11 mouse cellular contexts compared by ENCODE assay signal in the genomic region with DNA sequence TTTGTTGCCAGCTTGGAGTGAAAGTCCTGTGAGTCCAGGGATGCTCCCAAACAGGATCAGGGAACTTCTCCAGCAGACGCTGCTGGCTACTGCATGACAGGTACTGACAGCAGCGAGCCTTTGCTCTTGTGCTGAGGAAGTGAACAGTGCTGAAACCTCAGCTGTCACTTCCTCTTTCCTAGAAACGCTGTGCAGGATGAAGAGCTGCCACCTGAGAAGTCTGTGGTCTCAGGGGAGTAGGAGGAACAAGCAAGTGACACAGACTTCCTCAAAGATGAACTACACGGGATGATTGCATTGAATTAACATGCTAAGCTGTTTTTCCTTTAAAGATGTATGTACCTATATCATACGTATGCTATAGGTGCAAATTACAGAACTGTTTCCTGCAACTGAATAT. TPM values are rescaled to one million over a fixed set of nuclear protein-coding genes. Genes with fewer than 3 reads are reported as not detected.
DNase-seq lines count a peak whose midpoint lies in the region; ATAC-seq lines count a peak whose summit lies in the region.
"Had no signal": no experiment of that assay in that cellular context is flagged by ENCODE, and none has a peak within 500 bp of the region (broad histone marks: within the 10 kb centered on the region; RNA-seq: fewer than 3 reads in every experiment).

No protein-coding gene starts in this region.

- peak; percentile 64 to 73 for DNase-seq in B cell, adult 2 months
- DNase-seq in T-cell, adult 2 months (ENCODE audit: low spot score), result peak; percentile 74
- DNase-seq in lung, postnatal 4 days, result peak; percentile 30 to 31
- DNase-seq in spleen, postnatal 36 days (ENCODE audit: low spot score in 2 of 2), result peak; percentile 86
- no peak for DNase-seq in gastrocnemius, adult 18-20 months (ENCODE audit: low spot score)
- no peak for DNase-seq in gastrocnemius, postnatal 10 days
- no peak for DNase-seq in gastrocnemius, postnatal 25 days
- DNase-seq: gastrocnemius, adult 2 months; kidney, postnatal 10 days had no signal

- ATAC-seq in frontal cortex, adult (ENCODE audit: low TSS enrichment), result no peak
- ATAC-seq: hindbrain, postnatal 0 days had no signal

RNA-seq across cellular contexts. Expression of a gene that starts 10.9 kb away (rescaled TPM):
- not detected for total RNA-seq in gastrocnemius, adult 18-20 months (2021)
- under 1 TPM in 1 of 2 experiments, not detected in 1; 0.16 TPM for total RNA-seq in gastrocnemius, postnatal 10 days (2021)
- not detected for total RNA-seq in gastrocnemius, postnatal 25 days (2021)
- total RNA-seq: gastrocnemius, adult 2 months had no signal

Comparison
In these comparisons a context has a peak if more than half of its experiments do, and no peak if none do; other contexts are left out.
1. DNase-seq: peak in B cell, adult 2 months (2 of 2), T-cell, adult 2 months (single experiment), lung, postnatal 4 days (2 of 2) and spleen, postnatal 36 days (2 of 2); none in gastrocnemius, adult 18-20 months (single experiment), gastrocnemius, postnatal 10 days (single experiment) and gastrocnemius, postnatal 25 days (single experiment).